Mouse (Mus musculus): ENCODE data around the gene Igsf8. TPM values are rescaled to one million over a fixed set of nuclear protein-coding genes. Genes with fewer than 3 reads are reported as not detected.
"Not testable (repeated sequence)": the region's sequence is repeated elsewhere in the genome, so short reads cannot be mapped to it uniquely, and the experiment has no call there.

Igsf8 gene
- polyA plus RNA-seq, 1 experiment from 2014 or later = 137 TPM

- Histone ChIP-seq H3K27me3 (no peaks in the 10 kb centered on the region), H3K36me3 (no peaks in the 10 kb centered on the region), H3K9me3 (no peaks in the 10 kb centered on the region), H3K4me3 (no peak overlapping the region), H3K4me2 (replicated peaks) (no peak overlapping the region), H3K9ac (replicated peaks) (no peak overlapping the region), H3K27ac (replicated peaks) (peak overlapping the region; percentile 55; the same call in 1 of the 2 replicates), H3K4me1 (0 out of 2 replicates have a peak, but pooled peaks cover 8% of the 10 kb centered on the region)
- no peak for ATAC-seq (replicated peaks)
- WGBS = 29% methylated on average over 6 of the region's 6 CpGs
Observed at GRCm38 (mm10) chr1:172240945-172241708, 20.3 kb upstream of the Igsf8 start.

- ATAC-seq (replicated peaks) = peak; percentile 94
- peak overlapping the region; percentile 64 for H3K27ac ChIP-seq (replicated peaks)
Observed at GRCm38 (mm10) chr1:172242401-172242800, 19.0 kb upstream of the Igsf8 start.

GRCm38 (mm10) chr1:172243547-172244205, 17.8 kb upstream of the Igsf8 start:
- Histone ChIP-seq H3K27me3 (no peaks in the 10 kb centered on the region), H3K4me1 (0 out of 2 replicates have a peak, but pooled peaks cover 8% of the 10 kb centered on the region), H3K4me2 (replicated peaks) (0 out of 2 replicates have a peak overlapping the region, but pooled peaks have one; percentile 13), H3K9ac (replicated peaks) (0 out of 2 replicates have a peak overlapping the region, but pooled peaks have one; percentile 14), H3K27ac (replicated peaks) (no peak overlapping the region; the same call in 1 of the 2 replicates), H3K4me3 (no peak overlapping the region), H3K36me3 (no peaks in the 10 kb centered on the region), H3K9me3 (no peaks in the 10 kb centered on the region)
- no peak; the same call in 1 of the 2 replicates for ATAC-seq (replicated peaks)
- WGBS = 35% methylated on average over 16 of the region's 16 CpGs

More at GRCm38 (mm10) chr1:172242401-172242800, 19.0 kb upstream of the Igsf8 start:
- Histone ChIP-seq H3K9me3 (no peaks in the 10 kb centered on the region), H3K36me3 (no peaks in the 10 kb centered on the region), H3K4me3 (no peak overlapping the region), H3K27me3 (no peaks in the 10 kb centered on the region), H3K4me1 (0 out of 2 replicates have a peak, but pooled peaks cover 8% of the 10 kb centered on the region), H3K4me2 (replicated peaks) (no peak overlapping the region), H3K9ac (replicated peaks) (no peak overlapping the region)
- WGBS = 7% methylated on average over 2 of the region's 2 CpGs

GRCm38 (mm10) chr1:172244645-172245044, 16.8 kb upstream of the Igsf8 start:
- WGBS = 58% methylated on average over 23 of the region's 23 CpGs
- not testable (repeated sequence) for H3K4me3 ChIP-seq; H3K4me1 ChIP-seq; H3K36me3 ChIP-seq; H3K27ac ChIP-seq (replicated peaks); H3K27me3 ChIP-seq; H3K9ac ChIP-seq (replicated peaks); ATAC-seq (replicated peaks); H3K4me2 ChIP-seq (replicated peaks); H3K9me3 ChIP-seq

- Histone ChIP-seq H3K4me3 (no peak overlapping the region), H3K36me3 (no peaks in the 10 kb centered on the region), H3K9me3 (no peaks in the 10 kb centered on the region), H3K9ac (replicated peaks) (no peak overlapping the region), H3K27me3 (no peaks in the 10 kb centered on the region), H3K27ac (replicated peaks) (no peak overlapping the region), H3K4me2 (replicated peaks) (no peak overlapping the region), H3K4me1 (0 out of 2 replicates have a peak, but pooled peaks cover 8% of the 10 kb centered on the region)
- 61% methylated on average over 4 of the region's 4 CpGs for WGBS
- no peak for ATAC-seq (replicated peaks)
Observed at GRCm38 (mm10) chr1:172247216-172247615, 14.2 kb upstream of the Igsf8 start.

- Histone ChIP-seq H3K4me3 (no peak overlapping the region), H3K27ac (replicated peaks) (no peak overlapping the region), H3K9me3 (no peaks in the 10 kb centered on the region), H3K4me2 (replicated peaks) (no peak overlapping the region), H3K27me3 (no peaks in the 10 kb centered on the region), H3K4me1 (0 out of 2 replicates have a peak, but pooled peaks cover 8% of the 10 kb centered on the region), H3K9ac (replicated peaks) (no peak overlapping the region), H3K36me3 (no peaks in the 10 kb centered on the region)
- 36% methylated on average over 2 of the region's 2 CpGs for WGBS
- ATAC-seq (replicated peaks) = peak; percentile 60; the same call in 1 of the 2 replicates
Observed at GRCm38 (mm10) chr1:172247679-172248078, 13.8 kb upstream of the Igsf8 start.

- ATAC-seq (replicated peaks) = no peak
- WGBS = 90% methylated on average over 6 of the region's 6 CpGs
- no peaks in the 10 kb centered on the region for H3K9me3 ChIP-seq
- no peak within 1 kb of the TSS for H3K9ac ChIP-seq (replicated peaks)
- H3K4me2 ChIP-seq (replicated peaks) = no peak within 1 kb of the TSS
- no peaks in the 10 kb centered on the region for H3K27me3 ChIP-seq
- H3K4me3 ChIP-seq = no peak within 1 kb of the TSS
- H3K36me3 ChIP-seq = no peaks in the 10 kb centered on the region
- H3K27ac ChIP-seq (replicated peaks) = no peak within 1 kb of the TSS
- H3K4me1 ChIP-seq = peaks cover 6% of the 10 kb centered on the region
Observed at GRCm38 (mm10) chr1:172258314-172258713, 3.1 kb upstream of the Igsf8 start, which contains the start of gene Atp1a4. Atp1a4 (minus strand) TSS chr1:172258414.

GRCm38 (mm10) chr1:172271208-172271607, 9.8 kb downstream of the Igsf8 start:
- H3K27me3 ChIP-seq = no peaks in the 10 kb centered on the region
- H3K36me3 ChIP-seq = no peaks in the 10 kb centered on the region
- no peak overlapping the region for H3K4me2 ChIP-seq (replicated peaks)
- no peaks in the 10 kb centered on the region for H3K9me3 ChIP-seq
- H3K4me3 ChIP-seq = no peak overlapping the region
- peak overlapping the region; percentile 31 for H3K27ac ChIP-seq (replicated peaks)
- peak; percentile 34 for ATAC-seq (replicated peaks)
- H3K9ac ChIP-seq (replicated peaks) = no peak overlapping the region
- H3K4me1 ChIP-seq = peaks cover 11% of the 10 kb centered on the region
- WGBS = 62% methylated on average over 3 of the region's 3 CpGs

- Histone ChIP-seq H3K4me3 (no peak overlapping the region), H3K9me3 (no peaks in the 10 kb centered on the region), H3K27me3 (no peaks in the 10 kb centered on the region), H3K4me2 (replicated peaks) (no peak overlapping the region), H3K4me1 (peaks cover 11% of the 10 kb centered on the region), H3K9ac (replicated peaks) (no peak overlapping the region), H3K36me3 (no peaks in the 10 kb centered on the region), H3K27ac (replicated peaks) (0 out of 2 replicates have a peak overlapping the region, but pooled peaks have one; percentile 14)
- ATAC-seq (replicated peaks) = peak; percentile 93
- 31% methylated on average over 10 of the region's 10 CpGs for WGBS
Observed at GRCm38 (mm10) chr1:172271765-172272164, 10.3 kb downstream of the Igsf8 start.

- Histone ChIP-seq H3K9ac (replicated peaks) (no peak overlapping the region), H3K9me3 (no peaks in the 10 kb centered on the region), H3K4me3 (no peak overlapping the region), H3K4me1 (peaks cover 11% of the 10 kb centered on the region), H3K4me2 (replicated peaks) (no peak overlapping the region), H3K27ac (replicated peaks) (no peak overlapping the region), H3K27me3 (no peaks in the 10 kb centered on the region), H3K36me3 (no peaks in the 10 kb centered on the region)
- WGBS = 93% methylated on average over 6 of the region's 6 CpGs
- ATAC-seq (replicated peaks) = no peak
Observed at GRCm38 (mm10) chr1:172273386-172273785, 11.9 kb downstream of the Igsf8 start.

GRCm38 (mm10) chr1:172274116-172274515, 12.7 kb downstream of the Igsf8 start:
- ATAC-seq (replicated peaks) = no peak
- 69% methylated on average over 5 of the region's 5 CpGs for WGBS
- Histone ChIP-seq H3K4me2 (replicated peaks) (no peak overlapping the region), H3K9ac (replicated peaks) (no peak overlapping the region), H3K27ac (replicated peaks) (no peak overlapping the region), H3K36me3 (no peaks in the 10 kb centered on the region), H3K4me1 (peaks cover 11% of the 10 kb centered on the region), H3K4me3 (no peak overlapping the region), H3K9me3 (no peaks in the 10 kb centered on the region), H3K27me3 (no peaks in the 10 kb centered on the region)

GRCm38 (mm10) chr1:172274547-172274946, 13.1 kb downstream of the Igsf8 start:
- 69% methylated on average over 5 of the region's 5 CpGs for WGBS
- Histone ChIP-seq H3K4me2 (replicated peaks) (no peak overlapping the region), H3K4me1 (peaks cover 11% of the 10 kb centered on the region), H3K4me3 (no peak overlapping the region), H3K9me3 (no peaks in the 10 kb centered on the region), H3K36me3 (no peaks in the 10 kb centered on the region), H3K27ac (replicated peaks) (no peak overlapping the region), H3K27me3 (no peaks in the 10 kb centered on the region), H3K9ac (replicated peaks) (no peak overlapping the region)
- ATAC-seq (replicated peaks) = no peak
